Mouse (Mus musculus): ENCODE data around the gene Scpep1.

GRCm38 (mm10) chr11:88988956-88989355 is 33.7 kb upstream of the Scpep1 start:
- no peak for TF ChIP-seq POLR2A (IDR thresholded peaks at IDR 0.05; ENCODE audit: borderline replicate concordance, control insufficient read depth, low read depth, low read length)
- no peak for TF ChIP-seq CTCF (IDR thresholded peaks at IDR 0.05; ENCODE audit: control insufficient read depth, insufficient read depth, low read length)
